Mouse (Mus musculus) stomach, postnatal 0 days (tissue): ENCODE data around the gene Defb23. TPM values are rescaled to one million over a fixed set of nuclear protein-coding genes. Genes with fewer than 3 reads are reported as not detected.

Experiments
- ATAC-seq: fragments of 200-750 bp; cut with Nextera tagmentation; 2 replicates; pipeline ENCODE4 v1.8.0; 2017; ENCODE audit not compliant: low FRiP score, low TSS enrichment
- DNase-seq: peaks from one replicate; pipeline ENCODE4 v3.0.0-alpha.2; 2016; ENCODE audit warnings: low spot score
- H3K27ac ChIP-seq: fragments of 300-500 bp; sonication (generic); replicated peaks from 2 replicates; pipeline ENCODE4 v1.5.1; 2014; ENCODE audit warnings: mild to moderate bottlenecking, control low read depth
- H3K27me3 ChIP-seq: fragments of 300-500 bp; sonication (generic); 2 replicates; pipeline ENCODE4 v1.6.1; 2014; ENCODE audit warnings: low read length; ENCODE audit not compliant: control insufficient read depth, insufficient read depth
- H3K36me3 ChIP-seq: fragments of 300-500 bp; sonication (generic); 2 replicates; pipeline ENCODE4 v1.6.1; 2014; ENCODE audit warnings: low read length, mixed read lengths; ENCODE audit not compliant: control insufficient read depth, insufficient read depth
- H3K4me1 ChIP-seq: fragments of 300-500 bp; sonication (generic); replicated peaks from 2 replicates; pipeline ENCODE4 v1.6.1; 2014; ENCODE audit warnings: antibody characterized with exemption; ENCODE audit not compliant: control insufficient read depth, insufficient read depth
- H3K4me2 ChIP-seq: fragments of 300-500 bp; sonication (generic); replicated peaks from 2 replicates; pipeline ENCODE4 v1.6.1; 2014; ENCODE audit warnings: low read depth, mild to moderate bottlenecking, control low read depth, moderate library complexity
- H3K4me3 ChIP-seq: fragments of 300-500 bp; sonication (generic); 2 replicates; pipeline ENCODE4 v1.5.1; 2014; ENCODE audit warnings: low read depth, low read length, control low read depth
- H3K9ac ChIP-seq: fragments of 300-500 bp; sonication (generic); 2 replicates; pipeline ENCODE4 v1.6.1; 2014; ENCODE audit warnings: mild to moderate bottlenecking, low read length, control low read depth, mixed read lengths
- H3K9me3 ChIP-seq: fragments of 300-500 bp; sonication (generic); 2 replicates; pipeline ENCODE4 v1.6.1; 2016; ENCODE audit warnings: low read length; ENCODE audit not compliant: control insufficient read depth
- CTCF ChIP-seq: IDR thresholded peaks from 2 replicates; pipeline ENCODE4 v1.5.1; 2016; ENCODE audit warnings: antibody characterized with exemption, low read depth, mild to moderate bottlenecking, moderate library complexity
- EP300 ChIP-seq: optimal IDR thresholded peaks from 2 replicates; pipeline ENCODE3; 2016; ENCODE audit warnings: antibody characterized with exemption
- WGBS: fragments of 180-500 bp; shearing (Covaris S2); extraction: QIAGEN DNeasy Blood & Tissue Kit; methylation state at CpG from one replicate; pipeline ENCODE4 v1.1.7; 2014; 5-methylcytosine and 5-hydroxymethylcytosine counted together
- polyA plus RNA-seq: library from polyadenylated mRNA; unstranded; fragments of >200 nt; fragmentation: Nextera tagmentation; extraction: Ambion mirVana; gene quantifications from 2 replicates; pipeline ENCODE4 v1.2.1, GENCODE M21; 2015

The Defb23 gene
- polyA plus RNA-seq, 1 experiment from 2014 or later: not detected

- Histone ChIP-seq H3K4me1 (peaks cover 3% of the 10 kb centered on the region), H3K36me3 (no peaks in the 10 kb centered on the region), H3K27me3 (no peaks in the 10 kb centered on the region), H3K27ac (peak overlapping the region; percentile 98), H3K4me2 (peak overlapping the region; percentile 79), H3K4me3 (peak overlapping the region; percentile 96), H3K9me3 (no peaks in the 10 kb centered on the region), H3K9ac (peak overlapping the region; percentile 94)
- WGBS: under 1% methylated on average over 79 of the region's 86 CpGs
- TF ChIP-seq CTCF (no peak), EP300 (no peak)
- ATAC-seq (peak; percentile 10; the same call in 1 of the 2 replicates), DNase-seq (peak; percentile 49)
These were observed 50.4 kb downstream of the Defb23 start for GRCm38 (mm10) chr2:152413765-152414584.

- DNase-seq: peak; percentile 44
- no peaks in the 10 kb centered on the region for H3K36me3 ChIP-seq
- 5% methylated on average over 21 of the region's 21 CpGs for WGBS
- H3K4me2 ChIP-seq: peak overlapping the region; percentile 79
- H3K27ac ChIP-seq: peak overlapping the region; percentile 98
- H3K9ac ChIP-seq: peak overlapping the region; percentile 94
- H3K4me1 ChIP-seq: peaks cover 3% of the 10 kb centered on the region
- no peak for TF ChIP-seq CTCF
- TF ChIP-seq EP300: no peak
- peak overlapping the region; percentile 96 for H3K4me3 ChIP-seq
- ATAC-seq: no peak; the same call in 1 of the 2 replicates
- no peaks in the 10 kb centered on the region for H3K27me3 ChIP-seq
- H3K9me3 ChIP-seq: no peaks in the 10 kb centered on the region
These were observed 51.2 kb downstream of the Defb23 start for GRCm38 (mm10) chr2:152413158-152413764.

- Histone ChIP-seq H3K36me3 (no peaks in the 10 kb centered on the region), H3K27ac (peak overlapping the region; percentile 77), H3K4me1 (peaks cover 3% of the 10 kb centered on the region), H3K9me3 (no peaks in the 10 kb centered on the region), H3K27me3 (no peaks in the 10 kb centered on the region), H3K4me2 (peak overlapping the region; percentile 79), H3K4me3 (peak overlapping the region; percentile 96), H3K9ac (peak overlapping the region; percentile 56)
- 11% methylated on average over 15 of the region's 15 CpGs for WGBS
- DNase-seq: no peak
- no peak for ATAC-seq
- TF ChIP-seq EP300: no peak
- no peak for TF ChIP-seq CTCF
These were observed 51.8 kb downstream of the Defb23 start for GRCm38 (mm10) chr2:152412526-152413157.

- H3K4me2 ChIP-seq: peak overlapping the region; percentile 79
- no peaks in the 10 kb centered on the region for H3K36me3 ChIP-seq
- peak overlapping the region; percentile 96 for H3K27ac ChIP-seq
- H3K9ac ChIP-seq: peak overlapping the region; percentile 50
- DNase-seq (no peak), ATAC-seq (no peak)
- no peaks in the 10 kb centered on the region for H3K27me3 ChIP-seq
- H3K4me3 ChIP-seq: peak overlapping the region; percentile 96; the same call in 1 of the 2 replicates
- H3K4me1 ChIP-seq: peaks cover 3% of the 10 kb centered on the region
- H3K9me3 ChIP-seq: no peaks in the 10 kb centered on the region
- TF ChIP-seq CTCF (no peak), EP300 (no peak)
- 20% methylated on average over 7 of the region's 7 CpGs for WGBS
These were observed 52.9 kb downstream of the Defb23 start for GRCm38 (mm10) chr2:152411471-152411870.

- DNase-seq: peak; percentile 87
- no peak for TF ChIP-seq EP300
- TF ChIP-seq CTCF: no peak
- H3K4me3 ChIP-seq: peak overlapping the region; percentile 96; the same call in 1 of the 2 replicates
These were observed 53.4 kb downstream of the Defb23 start for GRCm38 (mm10) chr2:152410971-152411371.

More at GRCm38 (mm10) chr2:152410971-152411371, 53.4 kb downstream of the Defb23 start:
- Histone ChIP-seq H3K4me1 (peaks cover 3% of the 10 kb centered on the region), H3K36me3 (no peaks in the 10 kb centered on the region), H3K9me3 (no peaks in the 10 kb centered on the region), H3K4me2 (peak overlapping the region; percentile 79), H3K9ac (peak overlapping the region; percentile 50), H3K27ac (peak overlapping the region; percentile 96), H3K27me3 (no peaks in the 10 kb centered on the region)
- ATAC-seq: peak; percentile 66
- 6% methylated on average over 13 of the region's 15 CpGs for WGBS
